Mouse (Mus musculus): Measurements from ENCODE around the gene Gk2.

DNA sequence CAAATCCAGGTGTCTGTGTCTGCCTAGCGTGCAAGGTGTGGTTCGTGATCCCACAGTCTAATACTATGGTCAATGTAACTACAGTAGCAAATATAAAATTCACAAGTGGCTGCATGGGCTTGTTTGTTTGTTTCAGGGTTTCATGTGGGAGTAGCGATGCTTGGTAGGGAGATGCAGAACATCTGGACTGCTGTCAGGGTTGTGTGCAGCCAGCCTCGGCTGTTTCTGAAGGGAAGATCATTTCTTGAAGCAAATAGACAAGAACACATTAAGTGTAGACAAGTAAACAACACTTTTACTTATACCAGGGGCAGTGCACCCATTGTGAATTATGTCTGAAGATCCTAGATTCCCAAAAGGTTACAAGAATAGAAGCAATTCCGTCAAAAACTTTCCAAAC is 36.6 kb upstream of the Gk2 start:
- TF ChIP-seq GATA1 (IDR thresholded peaks at IDR 0.05; ENCODE audit: borderline replicate concordance, low read length) (no peak), FLI1 (IDR thresholded peaks at IDR 0.05; ENCODE audit: low read length) (no peak)
